Mouse (Mus musculus): ENCODE measurements at regions not wholly inside any gene's neighbourhood (a gene's known extent, or its start where the extent isn't known, plus 50 kb on each side); places are given as distances from the start of the nearest gene placed in this dataset.

DNA sequence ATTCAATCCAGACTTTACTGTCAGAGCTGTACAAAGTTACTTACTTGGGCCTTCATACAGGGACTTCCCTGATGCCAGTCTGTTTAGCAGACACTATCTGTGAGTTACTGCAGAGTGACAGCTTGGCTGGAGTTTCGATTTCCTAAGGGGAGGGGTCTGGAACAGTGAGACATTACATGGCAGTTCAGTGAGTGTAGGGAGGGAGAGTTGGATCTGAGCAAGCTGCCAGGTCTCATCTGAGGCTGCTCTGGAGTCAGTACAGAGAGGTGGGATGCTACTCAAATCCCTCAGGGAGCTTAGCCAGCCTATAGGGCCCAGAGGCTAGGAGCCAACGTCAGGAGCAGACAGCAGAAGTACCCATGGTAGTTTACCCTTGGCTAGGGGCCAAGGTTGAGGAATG, 1329.8 kb upstream of the Nr2f1 start:
- in situ Hi-C loops (cut with MboI, MseI), result loop anchor here (10.0 kb wide), 1 partner anchor 1775 kb away; no protein-coding TSS in a partner anchor

DNA sequence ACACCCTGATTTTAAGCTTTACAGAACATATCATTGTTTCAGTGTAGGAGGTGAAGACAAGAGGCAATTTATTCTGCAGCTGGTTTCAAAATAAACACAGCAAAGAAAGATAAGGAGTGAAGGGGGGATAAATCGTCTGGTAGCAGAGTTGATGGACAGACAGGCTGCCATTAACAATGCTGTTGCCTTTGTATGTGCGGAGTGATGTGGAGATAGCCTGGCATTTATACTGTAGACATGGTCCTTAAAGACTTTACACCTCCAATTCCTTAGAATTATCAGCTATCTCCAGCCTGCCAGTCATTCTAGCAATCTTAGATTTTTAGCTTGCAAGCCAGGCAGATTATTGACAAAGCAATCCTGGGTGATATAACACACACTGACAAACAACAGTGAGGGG, 1332.5 kb upstream of the Arrdc3 start:
- in situ Hi-C loops (cut with MboI, MseI), result no loop called here

DNA sequence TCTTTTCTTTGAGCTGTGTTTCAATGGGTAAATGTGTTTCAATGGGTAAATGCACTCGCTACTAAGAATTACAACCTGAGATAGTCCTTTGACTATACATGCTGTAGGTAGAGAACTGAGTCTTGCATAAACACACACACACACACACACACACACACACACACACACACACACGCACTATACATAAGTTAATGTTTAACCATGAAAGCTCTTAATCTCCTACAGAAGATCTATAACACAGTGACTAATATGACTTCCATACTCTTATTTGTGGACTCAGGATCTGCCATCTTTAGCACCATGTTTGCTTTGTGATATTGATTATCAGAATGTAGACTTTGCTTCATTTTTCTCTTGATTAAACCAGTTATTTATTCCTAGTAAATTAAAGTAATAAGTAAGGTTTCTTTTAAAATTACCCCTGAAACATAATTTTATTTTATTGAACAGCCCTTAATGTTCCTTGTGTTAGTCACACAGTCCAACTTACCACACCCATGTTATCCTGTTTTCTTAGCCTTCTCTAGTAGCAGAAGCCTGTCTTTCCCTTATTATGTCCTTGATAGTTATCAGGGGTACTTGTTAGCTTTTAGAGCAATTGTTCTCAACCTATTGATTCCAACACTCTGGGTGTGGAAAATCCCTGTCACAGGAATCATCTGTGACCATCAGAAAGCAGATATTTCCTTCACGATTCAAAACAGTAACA, 1327.5 kb upstream of the Arrdc3 start:
- in situ Hi-C loops (cut with MboI, MseI), result no loop called here
